Mouse (Mus musculus) cerebellum, postnatal 36 days (tissue): ENCODE results near the gene Zfand3.

ENCODE experiments used
- DNase-seq, 2 experiments: peaks; one replicate each; pipeline ENCODE4 v3.0.0; 2021 to 2022; ENCODE audit warnings: mixed read lengths in 2 of 2

Zfand3 gene

DNA sequence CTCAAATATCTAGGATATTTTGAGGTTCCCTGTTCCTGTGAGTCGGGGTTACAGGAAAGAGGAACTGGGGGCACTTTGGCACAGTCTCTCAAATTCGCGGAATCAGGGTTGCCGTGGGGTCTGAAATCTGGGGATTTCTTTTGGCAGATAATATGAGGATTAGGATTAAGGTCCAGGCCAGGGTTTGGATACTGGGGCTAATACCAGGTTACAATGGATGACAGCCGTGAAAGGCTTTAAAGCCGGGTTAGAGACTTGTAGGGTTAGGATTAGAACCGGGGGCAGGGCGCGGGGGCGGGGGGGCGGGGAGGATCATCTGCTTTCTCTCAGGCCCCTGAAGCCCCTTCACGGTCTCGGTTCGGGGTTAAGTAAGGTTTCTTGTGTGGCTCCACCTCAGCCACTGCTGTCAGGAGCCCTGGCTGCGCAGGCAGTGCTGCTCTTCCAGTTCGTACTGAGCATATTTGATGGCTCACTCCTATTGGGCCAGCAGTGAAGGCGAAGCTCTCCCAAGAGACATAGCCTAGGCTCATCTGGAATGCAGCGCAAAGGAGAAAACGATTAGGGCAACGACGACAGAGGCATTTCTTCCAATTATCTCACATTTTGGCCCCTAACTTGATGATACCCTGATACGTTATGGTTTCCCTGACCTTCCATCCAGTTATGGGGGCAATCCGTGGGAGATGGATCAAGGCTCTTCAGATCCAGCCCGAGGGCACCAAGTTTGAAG lies 5.8 kb upstream of the Zfand3 start:
- no peak for DNase-seq

DNA sequence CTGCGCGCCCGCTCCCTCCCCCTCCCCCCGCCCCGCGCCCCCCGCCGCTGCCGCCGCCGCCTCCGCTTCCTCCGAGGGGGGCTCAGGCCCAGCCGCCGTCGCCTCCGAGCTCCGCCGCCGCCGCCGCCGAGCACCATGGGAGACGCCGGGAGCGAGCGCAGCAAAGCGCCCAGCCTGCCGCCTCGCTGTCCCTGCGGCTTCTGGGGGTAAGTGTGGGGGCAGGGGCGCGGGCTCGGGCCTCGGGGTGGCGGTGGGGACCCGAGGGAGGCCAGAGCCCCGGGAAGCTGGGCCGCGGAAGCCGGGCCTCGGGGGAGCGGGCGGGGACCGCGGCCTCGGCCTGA lies 540 bp downstream of the Zfand3 start:
- DNase-seq, result no peak

DNA sequence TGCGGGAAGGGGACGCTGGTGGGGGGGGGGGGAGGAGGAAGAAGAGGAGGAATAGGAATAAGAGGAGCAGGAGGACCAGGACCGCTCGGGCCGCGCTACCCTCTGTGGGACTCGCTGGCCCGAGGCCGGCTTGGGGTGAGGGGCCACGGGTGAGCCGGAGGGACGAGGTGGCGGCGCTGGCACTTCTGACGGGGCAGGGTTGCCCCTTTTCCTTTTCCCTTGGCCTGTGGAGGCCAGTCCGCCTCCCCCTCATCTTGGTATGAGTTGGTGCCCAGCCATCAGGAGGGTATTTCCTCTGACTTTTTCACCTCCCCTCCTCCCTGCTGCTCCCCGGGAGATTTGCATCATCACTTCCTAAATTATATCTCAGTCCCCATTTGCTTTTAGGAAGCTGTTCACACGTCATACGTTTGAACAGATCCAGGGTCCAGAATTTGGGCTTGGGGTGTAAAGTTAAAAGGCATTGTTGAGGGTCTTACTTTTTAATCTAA lies 963 bp downstream of the Zfand3 start:
- peak; percentile 28 to 34 for DNase-seq

DNA sequence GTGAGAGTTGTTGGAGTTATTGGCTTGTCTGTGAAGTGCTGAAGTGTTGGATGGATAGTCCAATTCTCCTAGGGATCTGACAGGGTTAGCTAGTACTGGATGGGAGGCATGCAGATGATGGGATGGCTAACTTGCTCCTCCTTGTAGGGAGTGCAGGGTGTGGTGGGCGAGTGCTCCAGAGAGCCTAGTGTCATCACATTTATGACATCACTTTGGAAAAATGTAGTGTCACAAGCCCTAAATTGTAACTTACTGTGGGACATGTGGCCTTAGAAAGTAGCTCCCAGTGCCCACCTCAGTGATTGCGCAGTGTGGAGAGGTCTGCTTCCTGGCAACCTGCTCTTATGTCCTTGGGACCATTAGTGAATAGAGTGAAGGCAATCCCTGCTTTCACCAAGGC lies 2.3 kb downstream of the Zfand3 start:
- no peak for DNase-seq

DNA sequence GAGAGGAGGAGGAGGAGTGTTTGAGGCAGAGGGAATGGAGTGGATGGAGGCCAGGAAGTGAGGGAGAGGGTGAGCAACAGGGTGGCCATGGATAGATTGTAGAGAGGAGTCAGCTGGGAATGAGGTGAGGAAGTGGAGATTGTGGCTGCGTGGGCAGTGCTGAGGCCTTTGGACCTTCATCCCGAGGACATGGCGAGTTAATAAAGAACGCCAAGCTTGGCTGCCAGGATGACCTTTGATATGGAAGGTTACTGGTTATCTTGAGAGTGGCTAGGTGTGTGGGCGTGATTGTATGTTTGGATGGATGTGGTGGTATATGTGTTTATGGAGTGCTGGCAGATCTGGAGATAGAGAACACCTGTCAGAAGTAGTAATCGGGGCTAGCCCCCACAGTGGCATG lies 3.4 kb downstream of the Zfand3 start:
- DNase-seq, result no peak

DNA sequence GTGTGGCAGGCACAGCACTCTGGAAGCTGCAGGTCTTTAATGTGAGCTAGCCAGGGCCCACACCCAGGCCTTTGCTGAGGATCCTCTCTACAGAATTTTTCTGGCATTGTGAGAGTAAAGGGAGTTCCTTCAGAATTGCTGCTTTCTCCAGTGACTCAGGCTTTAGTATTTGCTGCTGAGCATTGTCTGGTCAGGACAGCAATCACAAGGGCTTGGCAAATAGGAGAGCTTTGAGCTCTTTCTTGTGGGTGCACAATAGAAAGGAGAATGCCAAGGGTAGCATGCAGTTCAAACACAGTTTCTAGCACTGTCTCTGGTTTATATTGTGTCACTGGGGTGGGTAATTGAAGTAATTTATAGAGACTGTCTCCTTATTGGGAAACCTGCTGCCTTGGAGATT lies 3.9 kb downstream of the Zfand3 start:
- no peak for DNase-seq

DNA sequence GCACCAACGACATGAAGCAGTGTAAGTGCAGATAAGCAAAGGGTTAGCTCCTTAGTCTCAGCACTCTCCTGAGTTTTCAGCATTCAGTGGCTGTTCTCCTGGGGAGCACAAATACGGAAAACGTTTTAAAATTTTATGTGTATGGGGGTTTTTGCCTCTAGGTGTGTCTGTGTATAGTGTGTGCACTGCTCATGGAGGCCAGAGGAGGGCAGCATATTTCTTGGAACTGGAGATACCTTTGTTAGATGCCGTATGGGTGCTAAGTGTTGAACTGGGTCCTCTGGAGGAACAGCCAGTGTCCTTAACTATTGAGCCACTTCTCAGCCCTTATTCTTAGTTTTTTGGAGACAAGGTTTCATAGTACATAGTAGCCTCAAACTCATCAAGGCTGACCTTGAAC lies 10.1 kb downstream of the Zfand3 start:
- no peak for DNase-seq

DNA sequence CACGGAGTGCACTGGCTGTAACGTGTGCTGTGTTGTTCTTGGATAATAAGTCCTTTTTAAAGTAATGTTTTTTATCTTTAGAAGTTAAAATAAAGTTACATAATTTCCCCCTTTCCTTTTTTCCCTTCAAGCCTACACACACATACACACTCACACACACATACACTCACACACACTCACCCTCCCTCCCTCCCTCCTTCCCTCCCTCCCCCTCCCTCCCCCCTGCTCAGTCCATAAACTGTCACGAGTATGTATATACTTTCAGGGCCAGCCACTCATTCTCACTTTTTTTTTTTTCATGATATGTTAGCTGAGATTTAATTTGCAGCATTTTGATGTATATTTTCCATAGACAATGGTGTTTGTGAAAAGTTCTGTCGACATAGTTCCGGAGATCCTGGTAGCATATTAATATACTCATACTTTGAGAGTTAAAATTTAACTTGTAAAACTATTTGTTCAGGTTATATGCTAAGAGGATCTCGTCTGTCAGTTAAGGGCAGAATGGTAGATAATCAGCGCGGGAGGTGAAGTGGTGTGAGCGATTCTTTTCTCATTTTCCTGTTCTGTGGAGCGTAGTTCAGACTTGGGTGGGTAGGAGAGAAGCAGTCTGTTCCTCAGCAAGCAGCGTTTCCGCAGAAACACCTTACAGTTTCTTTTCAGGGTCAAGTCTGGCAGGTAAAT lies 14.5 kb downstream of the Zfand3 start:
- no peak for DNase-seq

DNA sequence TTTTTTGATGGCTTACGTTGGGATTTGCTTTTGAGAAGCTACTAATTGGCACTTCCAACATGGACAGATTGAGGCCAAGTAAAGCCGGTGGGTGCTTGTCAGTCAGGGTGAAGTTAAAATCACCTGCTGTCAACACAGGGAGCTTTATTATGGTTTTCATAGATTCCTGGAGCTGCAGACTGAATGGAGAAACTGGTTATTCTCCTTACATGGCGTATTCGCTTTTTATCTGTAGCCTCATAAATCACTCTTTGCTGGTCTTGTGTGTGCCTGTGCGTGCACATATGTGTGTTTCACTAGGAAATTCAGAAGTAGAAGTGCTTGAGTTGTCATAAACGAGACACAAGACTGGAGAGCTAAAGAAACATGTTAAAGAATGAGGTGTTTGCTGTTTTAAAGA lies 15.4 kb downstream of the Zfand3 start:
- DNase-seq, result no peak

DNA sequence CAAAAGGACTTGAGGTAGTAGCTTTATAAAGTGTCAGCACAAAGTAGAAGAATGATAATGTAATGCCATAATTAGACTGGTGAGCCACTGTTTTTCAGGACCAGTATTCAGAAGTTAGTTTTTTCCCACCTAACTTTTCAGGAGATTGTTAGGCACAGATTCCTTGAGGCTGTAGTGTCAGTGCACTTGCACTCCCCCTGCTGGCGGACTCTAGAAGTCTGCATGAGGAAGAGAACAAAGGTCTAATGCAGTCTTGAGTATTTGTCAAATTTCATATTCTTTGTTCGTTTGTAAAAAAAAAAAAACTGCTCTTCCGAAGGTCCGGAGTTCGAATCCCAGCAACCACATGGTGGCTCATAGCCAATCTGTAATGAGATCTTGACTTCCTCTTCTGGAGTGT lies 20.1 kb downstream of the Zfand3 start:
- peak; percentile 81 to 83 for DNase-seq

DNA sequence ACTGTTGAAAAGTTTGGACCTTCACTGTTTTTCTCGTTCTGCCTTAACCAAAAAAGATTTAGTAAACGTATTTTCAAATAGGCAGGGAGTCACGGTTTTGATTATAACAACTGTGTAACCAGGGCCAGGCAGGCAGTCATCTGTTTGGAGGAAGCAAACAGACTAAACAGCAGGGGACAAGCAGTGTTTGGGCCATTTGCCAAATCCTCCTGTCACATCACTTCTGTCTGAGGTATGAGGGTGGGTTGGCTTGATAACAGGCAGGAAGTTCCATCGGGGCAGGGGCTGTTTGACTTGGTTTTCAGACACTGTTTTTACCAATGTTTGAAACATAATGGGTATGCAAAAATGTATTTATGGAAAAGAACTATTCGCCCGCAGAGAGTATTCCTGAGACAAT lies 22.1 kb downstream of the Zfand3 start:
- DNase-seq, result peak; percentile 46 to 58

DNA sequence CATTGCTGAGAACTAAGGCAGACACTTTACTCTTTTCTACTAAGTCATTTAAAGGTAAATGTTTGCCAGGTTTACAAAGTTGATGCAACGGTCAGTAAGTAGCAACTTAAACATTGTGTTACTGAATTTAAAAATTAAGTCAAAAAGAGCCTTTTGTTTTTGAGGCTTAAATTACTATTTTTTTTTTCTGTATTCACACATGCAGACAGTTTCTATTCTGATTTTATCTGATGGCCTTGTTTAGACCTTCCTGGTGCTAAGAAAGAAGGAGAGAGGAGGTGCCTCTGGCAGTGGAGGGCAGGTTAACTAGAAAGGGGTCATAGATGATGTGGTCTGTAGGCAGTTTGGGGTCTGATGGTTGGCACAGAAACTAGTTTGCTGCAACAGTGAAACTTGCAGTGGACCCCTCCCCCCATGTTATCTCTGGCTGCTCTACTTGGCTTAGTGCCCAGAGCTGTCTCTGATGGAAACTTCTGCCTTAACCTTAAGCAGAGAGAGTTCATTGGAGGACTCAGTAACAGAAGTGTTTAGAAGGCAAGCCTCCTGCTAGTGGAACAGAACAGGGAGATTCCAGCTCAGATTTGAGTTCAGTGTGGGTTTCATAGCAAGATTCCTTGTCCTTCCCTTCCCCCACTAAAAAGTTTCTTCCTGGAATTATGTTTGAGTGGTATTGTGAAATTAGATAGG lies 23.0 kb downstream of the Zfand3 start:
- no peak for DNase-seq

DNA sequence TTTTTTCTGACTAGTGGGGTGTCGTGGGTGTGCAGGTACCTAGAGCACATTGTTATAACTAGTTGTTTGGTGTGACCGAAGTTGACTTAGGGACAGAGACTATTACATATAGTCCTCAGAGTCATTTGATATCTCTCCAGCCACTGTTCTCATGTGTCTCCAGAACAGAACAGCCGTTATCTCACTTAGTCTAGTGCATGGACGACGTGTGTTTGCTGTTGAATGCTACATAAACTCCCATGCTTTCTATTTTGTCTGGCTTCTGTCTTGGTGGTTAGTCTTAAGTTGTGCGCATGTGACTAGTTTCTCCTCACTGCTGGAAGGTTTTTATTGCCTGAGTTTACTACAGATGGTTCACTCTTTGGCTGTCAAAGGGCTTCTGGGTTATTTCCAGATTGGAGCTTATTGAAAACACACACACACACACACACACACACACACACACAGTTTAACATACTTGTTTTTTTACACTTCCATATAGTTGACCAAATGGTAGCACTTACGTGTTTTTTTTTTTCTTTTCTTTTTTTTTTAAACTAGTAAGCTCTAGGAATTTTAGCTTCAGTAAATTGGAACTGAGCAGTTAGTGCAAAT lies 25.2 kb downstream of the Zfand3 start:
- no peak for DNase-seq

DNA sequence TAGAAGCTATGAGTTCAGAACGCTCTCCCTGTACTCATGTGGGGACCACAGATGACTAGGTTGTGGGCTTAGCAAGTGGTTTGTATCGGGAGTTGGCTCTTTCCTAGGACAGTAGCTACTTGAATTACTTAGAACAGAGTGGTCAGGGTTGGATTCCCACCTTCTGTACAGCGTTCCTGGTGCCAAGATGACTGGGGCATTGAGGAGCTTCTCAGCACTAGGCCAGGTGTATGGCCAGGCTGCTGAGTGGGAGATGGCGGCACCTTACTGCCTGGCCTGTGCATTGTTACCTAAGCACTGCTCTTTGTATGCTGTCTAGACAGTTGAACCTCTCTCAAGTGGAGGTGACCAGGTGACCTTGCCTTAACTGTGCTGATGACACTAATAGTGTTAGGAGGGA lies 28.3 kb downstream of the Zfand3 start:
- DNase-seq, result peak; percentile 23 to 29

DNA sequence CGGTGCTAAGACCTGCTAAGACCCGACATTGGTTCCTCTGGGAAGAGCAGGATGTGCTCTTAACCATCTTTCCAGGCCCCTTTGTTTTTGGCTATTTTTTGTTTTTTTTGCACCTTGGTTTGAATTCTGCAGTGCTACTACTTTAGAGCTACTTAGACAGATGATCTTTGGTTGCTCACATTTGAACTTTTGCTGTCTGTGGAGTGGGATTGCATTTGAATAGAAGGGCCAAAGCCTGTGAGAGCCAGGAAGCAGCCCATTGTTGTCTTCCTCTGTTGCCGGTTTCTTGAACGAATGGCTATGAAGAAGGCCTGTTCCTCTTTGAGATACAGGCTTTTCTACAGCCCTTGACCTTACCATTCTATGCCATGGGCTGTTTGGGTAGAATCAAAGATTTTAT lies 29.5 kb downstream of the Zfand3 start:
- no peak for DNase-seq

DNA sequence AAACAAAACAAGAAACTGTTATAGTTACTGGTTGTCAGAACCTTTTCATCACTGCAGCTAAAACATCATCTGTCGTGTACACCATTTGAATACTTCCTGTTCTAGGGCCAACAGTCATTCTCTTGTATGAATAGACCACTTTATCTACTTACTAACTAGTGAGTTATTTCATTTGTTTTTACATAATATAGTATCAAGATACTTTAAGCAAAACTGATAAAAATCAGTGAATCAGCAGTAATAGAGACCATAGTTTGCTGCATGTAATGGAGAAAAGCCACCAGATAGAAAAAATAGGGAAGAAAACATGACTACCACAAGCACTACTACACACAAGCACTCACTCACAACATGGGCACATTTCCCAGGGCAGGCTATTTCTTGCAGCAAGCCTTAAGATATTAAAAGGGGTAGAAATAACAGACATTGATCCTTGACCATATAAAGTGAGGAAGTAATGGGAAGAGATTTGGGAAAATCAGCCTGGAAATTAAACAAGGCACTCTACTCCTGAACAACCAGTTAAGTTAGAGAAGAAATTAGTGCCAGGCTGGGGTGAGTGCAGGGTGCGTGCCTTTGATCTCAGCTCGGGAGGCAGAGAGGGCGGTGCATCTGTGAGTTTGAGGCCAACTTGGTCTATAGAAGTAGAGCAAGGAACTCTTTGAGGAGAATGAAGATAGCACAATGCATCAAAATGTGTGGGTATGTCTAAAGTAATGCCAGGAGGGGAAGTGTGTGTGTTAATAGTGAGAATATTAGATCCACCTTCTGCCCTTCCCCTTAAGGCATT lies 30.9 kb downstream of the Zfand3 start:
- DNase-seq, result no peak

DNA sequence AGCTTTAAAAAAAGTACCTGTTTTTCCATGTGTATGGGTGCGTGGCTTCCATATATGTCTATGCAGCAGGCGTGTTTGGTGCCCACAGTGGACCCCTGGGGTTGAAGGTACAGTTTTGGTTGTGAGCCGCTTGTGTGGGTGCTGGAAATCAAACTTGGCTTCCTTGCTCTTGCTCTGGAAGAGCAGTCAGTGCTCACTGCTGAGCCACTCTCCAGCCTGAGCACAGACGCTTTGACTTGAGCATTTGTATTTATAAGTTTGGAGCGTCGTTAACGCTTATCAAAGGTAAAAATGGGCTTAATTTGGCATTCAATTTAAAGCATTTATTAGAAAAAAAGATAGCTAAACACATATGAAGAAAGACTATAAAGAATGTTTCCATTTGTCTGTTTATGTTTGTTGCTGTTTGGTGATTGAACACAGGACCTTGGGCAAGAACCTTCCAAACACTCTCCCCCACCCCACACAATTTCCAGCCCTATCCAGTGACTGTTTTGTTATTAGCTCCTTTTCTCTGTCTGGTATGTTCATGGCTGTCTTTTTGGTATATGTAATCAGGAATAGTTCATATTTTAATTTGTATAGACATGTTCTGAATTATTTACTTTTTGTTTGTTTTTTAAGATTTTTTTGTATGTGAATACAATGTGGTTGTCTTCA lies 38.8 kb downstream of the Zfand3 start:
- DNase-seq, result no peak

DNA sequence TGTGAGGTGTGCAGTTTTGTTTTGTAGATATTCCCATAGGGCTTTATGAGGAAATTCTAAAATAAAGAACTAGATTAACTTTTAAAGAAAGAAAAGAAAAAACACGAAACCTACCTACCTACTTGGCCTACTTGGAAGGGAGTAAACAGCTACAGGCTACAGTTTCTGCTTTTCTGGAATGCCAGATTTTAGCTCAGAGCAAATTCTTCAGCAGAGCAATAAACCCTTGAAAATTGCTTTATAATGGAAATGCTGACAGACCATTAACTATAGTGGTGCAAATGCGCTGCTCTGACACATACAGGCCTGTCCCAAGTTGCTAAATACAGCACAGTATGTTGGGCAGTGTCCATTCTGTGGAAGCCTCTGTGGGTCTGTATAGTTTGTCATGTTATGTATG lies 40.6 kb downstream of the Zfand3 start:
- no peak for DNase-seq

DNA sequence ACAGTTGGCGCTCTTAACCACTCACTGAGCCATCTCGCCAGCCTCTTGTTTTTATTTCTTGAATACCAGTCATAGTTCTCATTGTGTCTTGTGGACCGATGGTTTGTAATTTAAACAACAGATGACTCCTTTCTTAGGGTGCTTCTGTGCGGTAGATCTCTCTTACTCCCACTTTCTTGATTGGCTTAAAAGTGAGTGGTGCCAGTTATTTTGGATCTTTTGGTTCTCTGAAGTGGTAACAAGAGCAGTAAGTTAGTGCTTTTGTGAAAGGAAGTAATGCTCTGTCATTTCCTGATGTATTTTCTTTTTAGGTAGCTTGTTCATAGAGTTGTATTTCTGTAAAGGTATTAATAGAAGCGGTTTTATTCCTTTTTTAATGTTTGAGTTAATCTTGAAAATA lies 42.1 kb downstream of the Zfand3 start:
- no peak for DNase-seq

DNA sequence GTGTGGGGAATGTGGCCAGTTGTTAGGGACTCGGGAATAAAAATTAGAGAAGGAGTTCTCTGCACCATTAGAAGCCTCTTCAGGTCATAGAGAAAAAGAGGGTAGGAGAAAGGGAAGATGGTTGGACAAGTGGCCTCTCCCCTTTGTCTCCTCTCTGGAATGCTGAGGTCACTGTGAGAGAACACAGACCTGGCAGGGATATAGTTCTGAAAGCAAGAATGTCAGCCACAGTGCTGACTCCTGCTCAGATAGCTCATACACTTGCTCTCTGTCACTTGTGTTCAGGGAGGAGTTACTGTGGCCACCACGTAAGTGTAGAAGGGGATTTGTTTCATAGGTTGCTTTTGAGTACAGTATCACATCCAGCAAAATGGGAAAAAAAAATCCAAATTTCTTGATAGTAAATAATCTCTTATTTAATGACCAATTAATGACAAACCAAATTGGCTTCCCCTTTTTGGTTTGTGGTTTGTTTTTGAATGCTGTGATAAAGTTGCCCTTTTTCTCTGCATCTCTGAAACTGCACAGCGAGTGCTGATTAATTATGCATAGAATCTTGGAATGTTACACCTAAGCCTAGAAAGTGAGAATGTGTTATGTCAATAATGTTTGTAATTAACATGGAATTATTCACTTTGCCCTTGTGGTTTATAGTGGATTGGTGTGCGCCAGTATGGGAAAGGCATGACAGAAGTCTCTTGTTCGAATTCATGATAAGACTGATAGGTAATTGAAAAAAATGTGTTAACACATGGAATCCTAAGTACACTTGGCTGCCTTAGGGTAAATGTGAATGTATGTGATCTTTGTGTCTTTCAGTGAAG lies 47.2 kb downstream of the Zfand3 start:
- DNase-seq, result no peak

DNA sequence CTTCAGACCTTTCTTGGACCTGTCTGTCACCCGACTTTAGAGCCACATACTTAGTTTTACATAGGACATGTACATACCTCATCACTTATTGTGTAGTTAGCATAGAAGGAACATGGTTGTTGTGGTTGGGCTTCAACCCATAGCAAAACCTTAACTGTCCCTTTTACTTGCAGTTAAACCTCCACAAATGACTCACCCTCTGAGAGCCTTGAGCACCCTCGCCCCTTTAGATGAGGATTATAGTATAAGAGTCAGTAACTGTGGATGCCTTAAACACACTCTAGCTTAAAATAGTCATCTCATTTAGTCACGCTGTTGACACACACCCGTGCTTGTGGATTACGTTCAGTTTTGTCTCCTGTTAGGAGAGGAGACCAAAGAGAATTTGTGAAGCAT lies 47.8 kb downstream of the Zfand3 start:
- no peak for DNase-seq
